Comparison of ENCODE assay signal across 12 mouse cellular contexts in the genomic region with DNA sequence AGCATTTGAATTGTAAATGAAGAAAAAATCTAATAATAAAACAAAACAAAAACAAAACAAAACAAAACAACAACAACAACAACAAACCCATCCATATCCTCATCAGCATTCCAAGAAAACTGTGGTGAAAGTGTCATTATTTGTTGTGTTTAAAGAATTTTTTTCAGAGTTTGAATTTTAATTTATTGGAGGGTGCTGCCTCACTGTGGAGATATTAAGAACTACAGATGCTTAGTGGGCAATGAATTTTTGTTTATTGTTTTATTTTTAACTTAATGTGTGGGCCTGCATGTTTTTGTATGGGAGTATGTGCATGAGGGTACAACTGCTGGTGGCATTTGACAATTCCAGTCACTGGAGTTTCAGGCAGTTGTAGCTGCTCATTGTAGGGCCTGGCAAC.
DNase-seq lines count a peak whose midpoint lies in the region; ATAC-seq lines count a peak whose summit lies in the region.
"Had no signal": no experiment of that assay in that cellular context is flagged by ENCODE, and none has a peak within 500 bp of the region (broad histone marks: within the 10 kb centered on the region; RNA-seq: fewer than 3 reads in every experiment).

No protein-coding gene starts in this region.

- H3K27me3 ChIP-seq in forebrain, embryonic 11.5 days (ENCODE audit: control insufficient read depth, insufficient read depth, low read length) = no peaks in the 10 kb centered on the region
- H3K27me3 ChIP-seq in forebrain, embryonic 12.5 days = no peaks in the 10 kb centered on the region

- H3K4me1 ChIP-seq in forebrain, embryonic 11.5 days (replicated peaks; ENCODE audit: control insufficient read depth, insufficient read depth, low read length) = no peaks in the 10 kb centered on the region
- no peaks in the 10 kb centered on the region for H3K4me1 ChIP-seq in forebrain, embryonic 12.5 days
- H3K4me1 ChIP-seq: heart, embryonic 10.5 days had no signal

- H3K9ac ChIP-seq in forebrain, embryonic 11.5 days (ENCODE audit: low read length) = no peak overlapping the region
- H3K9ac ChIP-seq in forebrain, embryonic 12.5 days = no peak overlapping the region

- H3K27ac ChIP-seq in forebrain, embryonic 11.5 days (ENCODE audit: low read depth, low read length) = no peak overlapping the region
- H3K27ac ChIP-seq in forebrain, embryonic 12.5 days = no peak overlapping the region
- H3K27ac ChIP-seq: heart, embryonic 10.5 days had no signal

- H3K36me3 ChIP-seq in forebrain, embryonic 11.5 days (ENCODE audit: control insufficient read depth, insufficient read depth, low read length) = no peaks in the 10 kb centered on the region
- no peaks in the 10 kb centered on the region for H3K36me3 ChIP-seq in forebrain, embryonic 12.5 days (replicated peaks)
- H3K36me3 ChIP-seq: heart, embryonic 10.5 days had no signal

- no peaks in the 10 kb centered on the region for H3K9me3 ChIP-seq in forebrain, embryonic 11.5 days (ENCODE audit: control insufficient read depth, low read length)
- no peaks in the 10 kb centered on the region for H3K9me3 ChIP-seq in forebrain, embryonic 12.5 days
- H3K9me3 ChIP-seq: heart, embryonic 10.5 days had no signal

- no peak for DNase-seq in forebrain, embryonic 11.5 days (ENCODE audit: low spot score)
- peak; percentile 7 for DNase-seq in kidney, postnatal 14 days
- DNase-seq in kidney, postnatal 36 days = no peak
- DNase-seq in 3T3-L1 (ENCODE audit: low read depth, low spot score) = peak; percentile 25
- DNase-seq in Muller cell, postnatal 12 days (ENCODE audit: inconsistent ontology term) = peak; percentile 3
- DNase-seq in urinary bladder, postnatal 4 days (ENCODE audit: low spot score in 2 of 2) = no peak
- no peak for DNase-seq in natural killer cell, adult 2 months (ENCODE audit: low spot score in 2 of 2)
- DNase-seq: lung, postnatal 4 days; thymus, adult 18-20 months had no signal

- H3K4me2 ChIP-seq in forebrain, embryonic 11.5 days (ENCODE audit: low read depth, low read length, severe bottlenecking) = no peak overlapping the region
- no peak overlapping the region for H3K4me2 ChIP-seq in forebrain, embryonic 12.5 days

- peak; percentile 64; the same call in 1 of the 2 replicates for ATAC-seq in forebrain, embryonic 11.5 days (replicated peaks; ENCODE audit: low FRiP score)
- ATAC-seq in forebrain, embryonic 12.5 days (ENCODE audit: low FRiP score) = no peak

- H3K4me3 ChIP-seq in forebrain, embryonic 11.5 days (ENCODE audit: low read depth, low read length) = no peak overlapping the region
- H3K4me3 ChIP-seq in forebrain, embryonic 12.5 days (replicated peaks) = no peak overlapping the region
- H3K4me3 ChIP-seq: heart, embryonic 10.5 days; myocyte had no signal

Comparison
In these comparisons a context has a peak if more than half of its experiments do, and no peak if none do; other contexts are left out.
1. DNase-seq: peak in kidney, postnatal 14 days (single experiment), 3T3-L1 (single experiment) and Muller cell, postnatal 12 days (single experiment); none in forebrain, embryonic 11.5 days (single experiment), kidney, postnatal 36 days (0 of 2), urinary bladder, postnatal 4 days (0 of 2) and natural killer cell, adult 2 months (0 of 2).